Mouse (Mus musculus): ENCODE measurements around the gene Gm17416. TPM values are rescaled to one million over a fixed set of nuclear protein-coding genes. Genes with fewer than 3 reads are reported as not detected.

Gm17416 gene
- total RNA-seq, 2 experiments from 2014 or later = not detected

DNA sequence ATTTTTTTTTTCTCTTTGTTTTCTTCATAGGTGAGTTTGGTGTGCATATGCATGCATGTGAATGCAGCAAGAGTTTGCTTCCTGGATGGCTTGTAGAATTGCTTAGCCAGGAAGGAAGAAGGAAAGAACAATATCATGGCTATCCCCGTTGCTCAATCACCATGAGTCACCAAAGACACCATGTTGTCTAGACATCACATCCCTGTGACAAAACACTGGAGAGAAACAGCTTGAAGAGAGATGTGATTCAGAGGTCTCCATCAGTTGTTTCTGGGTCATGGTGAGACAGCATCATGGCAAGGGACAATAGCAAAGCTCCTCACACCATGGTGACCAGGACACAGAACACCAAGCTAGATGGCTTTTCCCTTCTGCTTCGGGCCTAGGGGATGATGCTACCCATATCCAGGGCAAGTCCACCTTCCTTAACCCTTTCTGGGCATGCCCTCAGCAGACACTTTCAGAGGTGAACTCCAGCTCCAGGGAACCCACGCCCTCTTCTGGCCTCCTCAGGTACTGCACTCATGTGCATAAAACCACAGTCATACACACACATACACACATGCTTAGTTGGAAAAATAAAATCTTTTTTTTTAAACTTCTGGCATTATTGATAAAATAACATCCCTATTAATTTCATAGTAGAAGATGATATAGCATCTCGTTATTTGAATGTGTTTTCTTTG is 32.3 kb downstream of the Gm17416 start:
- no peak for DNase-seq (ENCODE audit: extremely low spot score in 1 of 2, low spot score in 1 of 2)

DNA sequence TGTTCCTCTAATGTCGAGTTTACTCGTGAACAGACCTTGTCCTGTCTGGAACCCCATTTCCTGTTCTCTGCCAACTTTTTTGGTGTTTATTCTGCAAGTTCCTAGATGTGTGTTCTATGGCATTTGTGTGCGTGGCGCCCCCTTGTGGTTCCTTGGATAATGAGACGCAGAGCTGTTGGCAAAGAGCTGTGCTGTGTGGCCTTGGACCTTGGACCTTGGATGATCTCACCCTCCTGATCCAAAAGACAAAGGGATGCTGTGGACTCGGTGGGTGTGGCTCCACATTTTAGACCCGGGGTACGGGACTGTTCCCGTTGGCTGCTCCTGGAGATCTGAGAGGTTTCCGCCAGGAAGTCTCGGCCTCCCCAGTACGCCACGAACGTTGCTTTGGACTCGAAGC is 34.9 kb downstream of the Gm17416 start, which contains the start of gene Defb36:
Defb36 (plus strand) TSS at position 271 of the 400 bp plus-strand sequence.
- DNase-seq (ENCODE audit: extremely low spot score in 1 of 2, low spot score in 1 of 2) = peak; percentile 18 to 60

DNA sequence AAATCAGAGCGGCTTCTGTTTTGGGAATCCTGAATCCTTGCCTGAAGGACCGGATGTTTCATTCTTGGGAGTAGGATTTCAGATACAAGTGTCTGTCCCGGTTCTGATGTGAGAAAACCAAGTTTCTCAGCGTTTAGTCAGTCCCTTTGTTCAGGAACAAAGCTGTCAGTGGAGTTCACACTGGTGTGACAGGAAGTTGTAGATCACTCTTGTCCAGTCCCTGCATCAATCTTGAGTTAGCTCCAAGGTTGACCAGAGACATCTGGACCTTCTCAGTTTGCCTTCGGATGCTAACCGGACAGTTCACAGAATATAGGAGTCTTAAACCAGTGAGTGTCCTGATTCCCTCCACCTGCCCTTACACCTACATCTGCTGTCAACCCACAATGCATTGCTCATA is 38.6 kb downstream of the Gm17416 start:
- no peak for DNase-seq (ENCODE audit: extremely low spot score in 1 of 2, low spot score in 1 of 2)

DNA sequence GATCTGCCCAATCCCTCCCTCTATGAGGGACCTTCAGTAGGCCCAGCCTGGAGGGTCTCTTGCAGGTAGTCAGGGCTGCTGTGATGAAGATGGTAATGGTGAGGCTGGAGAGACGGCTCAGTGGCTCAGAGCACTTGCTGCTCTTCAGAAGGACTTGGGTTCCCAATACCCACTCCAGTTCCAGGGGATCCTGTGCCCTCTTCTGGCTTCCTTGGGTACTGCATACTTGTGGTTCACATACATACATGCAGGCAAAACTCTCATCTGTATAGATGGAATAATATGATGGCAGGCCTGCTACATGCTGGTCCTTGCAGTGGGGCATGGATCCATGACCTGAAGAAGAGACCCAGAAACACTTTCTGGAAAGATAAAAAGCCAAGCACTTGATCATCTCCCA is 39.6 kb downstream of the Gm17416 start:
- DNase-seq (ENCODE audit: extremely low spot score in 1 of 2, low spot score in 1 of 2) = no peak

DNA sequence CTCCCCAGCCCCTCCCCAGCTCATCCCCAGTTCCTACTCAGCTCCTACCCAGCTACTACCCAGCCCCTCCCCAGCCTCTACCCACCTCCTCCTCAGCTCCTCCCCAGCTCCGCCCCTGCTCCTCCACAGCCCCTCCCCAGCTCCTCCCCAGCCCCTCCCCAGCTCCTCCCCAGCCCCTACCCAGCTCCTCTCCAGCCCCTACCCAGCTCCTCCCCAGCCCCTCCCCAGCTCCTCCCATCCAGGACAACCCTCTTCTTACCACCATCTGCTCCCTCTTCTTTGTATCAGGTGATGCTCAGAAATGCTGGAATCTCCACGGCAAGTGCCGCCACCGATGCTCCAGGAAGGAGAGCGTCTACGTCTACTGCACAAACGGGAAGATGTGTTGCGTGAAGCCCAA is 43.1 kb downstream of the Gm17416 start:
- no peak for DNase-seq (ENCODE audit: extremely low spot score in 1 of 2, low spot score in 1 of 2)

DNA sequence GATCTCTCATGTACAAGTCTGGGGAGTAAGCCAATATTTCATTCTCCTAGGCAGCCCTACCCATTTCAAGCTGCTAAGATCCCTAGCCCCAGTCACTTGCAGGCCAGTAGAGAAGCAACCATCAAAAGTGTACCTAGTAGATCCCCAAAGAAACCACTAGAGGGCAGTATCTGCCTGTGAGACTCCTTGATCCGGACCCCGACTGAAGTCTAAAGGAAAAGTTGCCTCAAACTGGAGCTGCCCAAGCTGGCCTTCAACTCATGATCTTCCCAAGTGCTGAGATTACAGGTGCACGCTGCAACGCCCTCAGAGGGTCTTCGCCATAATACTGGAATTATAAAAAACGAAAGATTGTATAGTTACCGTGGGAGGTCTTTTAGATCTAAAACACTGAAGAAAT is 46.4 kb downstream of the Gm17416 start:
- DNase-seq (ENCODE audit: extremely low spot score in 1 of 2, low spot score in 1 of 2) = peak; percentile 29 to 31

DNA sequence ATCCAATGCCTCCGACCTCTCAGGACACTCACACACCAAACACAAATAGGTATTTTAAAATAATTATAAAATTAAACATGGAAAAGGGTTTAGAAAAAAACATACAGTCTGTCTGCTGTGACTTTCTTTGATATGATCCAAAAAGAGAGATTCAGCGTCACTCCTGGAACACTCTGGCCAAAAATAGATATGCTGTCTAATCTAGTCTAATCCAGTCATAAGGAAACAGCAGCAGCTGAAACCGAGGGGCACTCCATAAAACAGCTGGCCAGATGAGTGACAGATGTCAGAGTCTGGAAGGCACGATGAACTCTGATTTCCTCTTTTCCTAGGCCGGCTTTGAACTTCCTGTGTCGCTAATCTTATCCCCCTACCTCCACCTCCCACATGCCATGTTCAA is 47.3 kb downstream of the Gm17416 start:
- no peak for DNase-seq (ENCODE audit: extremely low spot score in 1 of 2, low spot score in 1 of 2)

DNA sequence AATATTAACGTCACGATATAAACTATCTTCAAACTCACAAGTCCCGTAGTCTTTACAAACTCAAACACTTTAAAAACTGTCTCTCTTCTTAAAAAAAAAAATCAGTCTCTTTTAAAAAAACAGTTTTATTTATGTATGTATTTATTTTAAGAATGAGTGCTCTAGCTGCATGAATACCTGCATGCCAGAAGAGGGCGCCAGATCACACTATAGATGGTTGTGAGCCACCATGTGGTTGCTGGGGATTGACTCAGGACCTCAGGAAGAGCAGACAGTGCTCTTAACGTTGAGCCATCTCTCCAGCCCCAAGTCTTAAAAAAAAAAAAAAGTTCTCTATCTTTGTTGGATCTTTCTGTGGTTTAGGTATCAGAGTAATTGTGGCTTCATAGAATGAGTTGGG is 48.2 kb downstream of the Gm17416 start:
- DNase-seq (ENCODE audit: extremely low spot score in 1 of 2, low spot score in 1 of 2) = no peak

Other genes with a start within 250 kb of the Gm17416 start
- 100 to 1,000 TPM in 1 of 2 experiments, 10 to 100 TPM in 1; 96.3 to 110 TPM for gene Rbck1, start 236.7 kb upstream of the Gm17416 start, total RNA-seq (2021)
- gene Trib3, start 225.3 kb upstream of the Gm17416 start, total RNA-seq (2021) = under 1 TPM; 0.23 to 0.39 TPM
- gene Nrsn2, start 192.7 kb upstream of the Gm17416 start, total RNA-seq (2021) = 10 to 100 TPM; 60.6 to 76.6 TPM
- 10 to 100 TPM; 16.4 to 19.8 TPM for gene Sox12, start 171.3 kb upstream of the Gm17416 start, total RNA-seq (2021)
- gene Zcchc3, start 154.3 kb upstream of the Gm17416 start, total RNA-seq (2021) = 10 to 100 TPM; 10.7 to 11.6 TPM
- 1 to 10 TPM; 1.7 to 2.7 TPM for gene 6820408C15Rik, start 153.8 kb upstream of the Gm17416 start, total RNA-seq (2021)
- not detected for gene Defb23, start 104.7 kb upstream of the Gm17416 start, total RNA-seq (2021)
- not detected for gene Defb20, start 92.3 kb upstream of the Gm17416 start, total RNA-seq (2021)
- gene Defb22, start 79.2 kb upstream of the Gm17416 start, total RNA-seq (2021) = not detected
- not detected for gene Defb26, start 57.6 kb upstream of the Gm17416 start, total RNA-seq (2021)
- not detected for gene Defb28, start 51.1 kb upstream of the Gm17416 start, total RNA-seq (2021)
- gene Defb29, start 29.2 kb upstream of the Gm17416 start, total RNA-seq (2021) = not detected
- not detected for gene Defb21, start 3.4 kb downstream of the Gm17416 start, total RNA-seq (2021)
- gene Defb19, start 11.0 kb downstream of the Gm17416 start, total RNA-seq (2021) = not detected
- not detected for gene Defb45, start 30.1 kb downstream of the Gm17416 start, total RNA-seq (2021)
- not detected for gene Defb36, start 35.0 kb downstream of the Gm17416 start, total RNA-seq (2021)
- not detected for gene Defb25, start 53.7 kb downstream of the Gm17416 start, total RNA-seq (2021)
- 1 to 10 TPM in 1 of 2 experiments, under 1 TPM in 1; 0.98 to 1.5 TPM for gene Rem1, start 57.6 kb downstream of the Gm17416 start, total RNA-seq (2021)
- 10 to 100 TPM; 78.4 to 81.8 TPM for gene H13, start 100.1 kb downstream of the Gm17416 start, total RNA-seq (2021)
- gene Mcts2, start 117.7 kb downstream of the Gm17416 start, total RNA-seq (2021) = 10 to 100 TPM; 21.2 to 22.8 TPM
- 10 to 100 TPM; 19.6 to 22.4 TPM for gene Id1, start 166.9 kb downstream of the Gm17416 start, total RNA-seq (2021)
- 1 to 10 TPM; 2.0 to 2.7 TPM for gene Cox4i2, start 184.8 kb downstream of the Gm17416 start, total RNA-seq (2021)